Mouse (Mus musculus): Measurements from ENCODE around the gene Aebp2. TPM values are rescaled to one million over a fixed set of nuclear protein-coding genes. Genes with fewer than 3 reads are reported as not detected.

Gene Aebp2
- polyA plus RNA-seq, 1 experiment from 2014 or later, result 3.0 TPM

GRCm38 (mm10) chr6:140705132-140705531 is 82.7 kb downstream of the Aebp2 start:
- 77% methylated on average over 10 of the region's 10 CpGs for WGBS (ENCODE audit: insufficient replicate concordance)
- Histone ChIP-seq H3K9me3 (replicated peaks) (no peaks in the 10 kb centered on the region), H3K27me3 (no peaks in the 10 kb centered on the region), H3K9ac (no peak overlapping the region), H3K27ac (no peak overlapping the region), H3K4me2 (no peak overlapping the region), H3K4me1 (replicated peaks) (no peaks in the 10 kb centered on the region), H3K36me3 (no peaks in the 10 kb centered on the region), H3K4me3 (replicated peaks) (no peak overlapping the region)
- DNase-seq (no peak), ATAC-seq (ENCODE audit: low read depth) (no peak)

GRCm38 (mm10) chr6:140706056-140706455 is 83.6 kb downstream of the Aebp2 start:
- Histone ChIP-seq H3K9me3 (replicated peaks) (no peaks in the 10 kb centered on the region), H3K4me3 (replicated peaks) (no peak overlapping the region), H3K27ac (no peak overlapping the region), H3K4me2 (no peak overlapping the region), H3K36me3 (no peaks in the 10 kb centered on the region), H3K4me1 (replicated peaks) (no peaks in the 10 kb centered on the region), H3K9ac (no peak overlapping the region), H3K27me3 (no peaks in the 10 kb centered on the region)
- 74% methylated on average over 5 of the region's 5 CpGs for WGBS (ENCODE audit: insufficient replicate concordance)
- DNase-seq (no peak), ATAC-seq (ENCODE audit: low read depth) (no peak)

- 55% methylated on average over 10 of the region's 10 CpGs for WGBS (ENCODE audit: insufficient replicate concordance)
- Histone ChIP-seq H3K4me3 (replicated peaks) (no peak overlapping the region), H3K27ac (no peak overlapping the region), H3K9ac (no peak overlapping the region), H3K9me3 (replicated peaks) (no peaks in the 10 kb centered on the region), H3K4me1 (replicated peaks) (no peaks in the 10 kb centered on the region), H3K27me3 (no peaks in the 10 kb centered on the region), H3K36me3 (no peaks in the 10 kb centered on the region), H3K4me2 (no peak overlapping the region)
- DNase-seq (no peak), ATAC-seq (ENCODE audit: low read depth) (no peak)
These were observed 85.6 kb downstream of the Aebp2 start for GRCm38 (mm10) chr6:140708059-140708458.

DNA sequence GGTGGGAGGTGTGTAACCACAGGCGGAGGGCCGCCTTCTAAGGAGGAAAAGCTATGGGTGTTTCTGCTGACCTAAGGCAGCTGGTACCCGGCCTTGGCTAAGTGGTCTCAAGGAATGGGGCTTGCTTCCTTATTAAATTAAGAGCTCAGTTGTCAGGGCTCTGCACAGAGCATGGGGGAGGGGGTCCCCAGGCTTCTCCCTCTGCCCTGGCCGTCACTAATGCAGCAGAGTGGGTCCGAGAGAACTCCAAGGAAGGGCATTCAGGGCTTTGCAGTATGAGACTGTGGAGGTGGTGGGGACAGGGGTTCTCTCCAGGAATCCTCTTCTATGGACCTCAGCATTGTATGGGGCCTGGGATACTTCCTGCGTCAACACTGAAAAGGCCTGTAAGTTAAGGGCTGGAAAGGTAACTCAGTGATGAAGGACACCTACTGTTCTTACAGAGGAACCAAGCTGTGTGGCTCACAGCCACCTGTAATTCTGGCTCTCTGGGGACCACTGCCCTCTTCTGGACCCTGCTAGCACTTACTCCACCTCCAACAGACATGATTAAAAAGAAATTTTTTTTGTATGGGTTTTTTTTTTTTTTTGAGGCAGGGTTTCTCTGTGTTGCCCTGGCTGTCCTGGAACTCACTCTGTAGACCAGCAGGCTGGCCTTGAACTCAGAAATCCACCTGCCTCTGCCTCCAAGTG is 87.1 kb downstream of the Aebp2 start:
- no peaks in the 10 kb centered on the region for H3K36me3 ChIP-seq
- ATAC-seq (ENCODE audit: low read depth) (no peak), DNase-seq (no peak)
- no peaks in the 10 kb centered on the region for H3K27me3 ChIP-seq
- WGBS (ENCODE audit: insufficient replicate concordance), result 67% methylated on average over 6 of the region's 6 CpGs
- no peaks in the 10 kb centered on the region for H3K9me3 ChIP-seq (replicated peaks)
- H3K4me3 ChIP-seq (replicated peaks), result no peak overlapping the region
- no peak overlapping the region for H3K27ac ChIP-seq
- H3K4me1 ChIP-seq (replicated peaks), result no peaks in the 10 kb centered on the region
- no peak overlapping the region for H3K9ac ChIP-seq
- H3K4me2 ChIP-seq, result no peak overlapping the region

DNA sequence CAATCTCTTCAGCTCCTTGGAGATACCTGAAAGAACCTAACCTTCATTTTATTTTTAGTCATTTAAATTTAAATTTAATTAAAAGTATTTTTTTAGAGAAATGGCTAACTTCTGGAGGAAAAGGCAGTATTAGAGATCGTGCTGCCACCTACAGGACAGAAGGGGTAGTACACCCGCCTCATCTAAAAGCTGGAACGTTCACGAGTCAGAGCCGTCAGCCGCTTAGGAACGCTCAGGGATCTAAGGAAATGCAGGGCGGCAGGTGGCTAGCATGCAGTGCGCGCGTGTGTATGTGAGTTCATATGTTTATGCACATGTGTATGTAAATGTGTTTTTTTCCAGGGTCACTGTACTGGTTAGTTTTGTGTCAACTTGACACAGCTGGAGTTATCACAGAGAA is 90.3 kb downstream of the Aebp2 start:
- DNase-seq (no peak), ATAC-seq (ENCODE audit: low read depth) (no peak)
- no peaks in the 10 kb centered on the region for H3K36me3 ChIP-seq
- WGBS (ENCODE audit: insufficient replicate concordance), result 3% methylated on average over 11 of the region's 11 CpGs
- no peak overlapping the region for H3K9ac ChIP-seq
- H3K27me3 ChIP-seq, result no peaks in the 10 kb centered on the region
- no peaks in the 10 kb centered on the region for H3K4me1 ChIP-seq (replicated peaks)
- no peak overlapping the region for H3K27ac ChIP-seq
- no peak overlapping the region for H3K4me3 ChIP-seq (replicated peaks)
- H3K9me3 ChIP-seq (replicated peaks), result no peaks in the 10 kb centered on the region
- no peak overlapping the region for H3K4me2 ChIP-seq

GRCm38 (mm10) chr6:140714905-140715365 is 92.5 kb downstream of the Aebp2 start:
- Histone ChIP-seq H3K27ac (no peak overlapping the region), H3K9ac (no peak overlapping the region), H3K4me2 (no peak overlapping the region), H3K9me3 (replicated peaks) (0 out of 2 replicates have a peak, but pooled peaks cover 3% of the 10 kb centered on the region), H3K27me3 (no peaks in the 10 kb centered on the region), H3K36me3 (no peaks in the 10 kb centered on the region), H3K4me1 (replicated peaks) (no peaks in the 10 kb centered on the region), H3K4me3 (replicated peaks) (no peak overlapping the region)
- ATAC-seq (ENCODE audit: low read depth) (no peak), DNase-seq (peak; percentile 11)
- WGBS (ENCODE audit: insufficient replicate concordance), result 12% methylated on average over 10 of the region's 10 CpGs

- DNase-seq, result no peak
- Histone ChIP-seq H3K4me3 (replicated peaks) (no peak overlapping the region), H3K9me3 (replicated peaks) (0 out of 2 replicates have a peak, but pooled peaks cover 3% of the 10 kb centered on the region), H3K36me3 (no peaks in the 10 kb centered on the region), H3K4me1 (replicated peaks) (no peaks in the 10 kb centered on the region), H3K4me2 (no peak overlapping the region), H3K27me3 (no peaks in the 10 kb centered on the region), H3K9ac (no peak overlapping the region), H3K27ac (no peak overlapping the region)
- ATAC-seq (ENCODE audit: low read depth), result no peak
- 44% methylated on average over 10 of the region's 10 CpGs for WGBS (ENCODE audit: insufficient replicate concordance)
These were observed 99.6 kb downstream of the Aebp2 start for GRCm38 (mm10) chr6:140722058-140722457.

Other genes with a start within 250 kb of the Aebp2 start
- gene Plekha5, start 198.6 kb upstream of the Aebp2 start, polyA plus RNA-seq (2015; fragmentation: Nextera tagmentation; extraction: Ambion mirVana), result 4.8 and 6.3 TPM in 2 replicates
- not detected in 2 replicates for gene Gm11077, start 106.6 kb downstream of the Aebp2 start, polyA plus RNA-seq (2015; fragmentation: Nextera tagmentation; extraction: Ambion mirVana)